Mouse (Mus musculus) midbrain, embryonic 15.5 days (tissue): ENCODE results near the gene Olfr49. TPM values are rescaled to one million over a fixed set of nuclear protein-coding genes. Genes with fewer than 3 reads are reported as not detected.

Source experiments
- ATAC-seq: fragments of 200-750 bp; cut with Nextera tagmentation; replicated peaks from 2 replicates; pipeline ENCODE4 v1.8.0; 2017; ENCODE audit warnings: moderate TSS enrichment
- H3K27ac ChIP-seq: fragments of 300-500 bp; sonication (generic); 2 replicates; pipeline ENCODE4 v1.5.1; 2015; ENCODE audit warnings: mild to moderate bottlenecking, inconsistent platforms
- H3K27me3 ChIP-seq: fragments of 300-500 bp; sonication (generic); replicated peaks from 2 replicates; pipeline ENCODE4 v1.6.1; 2015; ENCODE audit warnings: inconsistent platforms
- H3K36me3 ChIP-seq: fragments of 300-500 bp; sonication (generic); replicated peaks from 2 replicates; pipeline ENCODE4 v1.6.1; 2015; ENCODE audit warnings: inconsistent platforms
- H3K4me1 ChIP-seq: fragments of 300-500 bp; sonication (generic); 2 replicates; pipeline ENCODE4 v1.6.1; 2015; ENCODE audit warnings: inconsistent platforms
- H3K4me2 ChIP-seq: fragments of 300-500 bp; sonication (generic); 2 replicates; pipeline ENCODE4 v1.6.1; 2015; ENCODE audit warnings: inconsistent platforms, mild to moderate bottlenecking, moderate library complexity
- H3K4me3 ChIP-seq: fragments of 300-500 bp; sonication (generic); 2 replicates; pipeline ENCODE4 v1.5.1; 2015; ENCODE audit warnings: mild to moderate bottlenecking, inconsistent platforms
- H3K9ac ChIP-seq: fragments of 300-500 bp; sonication (generic); 2 replicates; pipeline ENCODE4 v1.6.1; 2015; ENCODE audit warnings: mild to moderate bottlenecking, inconsistent platforms
- H3K9me3 ChIP-seq: fragments of 300-500 bp; sonication (generic); 2 replicates; pipeline ENCODE4 v1.6.1; 2016; ENCODE audit warnings: inconsistent platforms
- WGBS: fragments of 180-500 bp; shearing (Covaris S2); methylation state at CpG from one replicate; pipeline ENCODE4 v1.1.7; 2015; ENCODE audit warnings: mixed read lengths; 5-methylcytosine and 5-hydroxymethylcytosine counted together
- polyA plus RNA-seq: library from polyadenylated mRNA; unstranded; fragments of >200 nt; fragmentation: Nextera tagmentation; extraction: Ambion mirVana; gene quantifications from 2 replicates; pipeline ENCODE4 v1.2.1, GENCODE M21; 2015

Olfr49 gene
- polyA plus RNA-seq = not detected in 2 replicates

- Histone ChIP-seq H3K4me3 (no peak within 1 kb of the TSS), H3K9ac (no peak within 1 kb of the TSS), H3K4me1 (no peaks in the 10 kb centered on the region), H3K36me3 (no peaks in the 10 kb centered on the region), H3K27me3 (no peaks in the 10 kb centered on the region), H3K9me3 (no peaks in the 10 kb centered on the region), H3K4me2 (no peak within 1 kb of the TSS), H3K27ac (no peak within 1 kb of the TSS)
- ATAC-seq = no peak
- WGBS = 73% methylated on average over 1 of the region's 1 CpGs
Observed at GRCm38 (mm10) chr14:54284839-54285238, at the start of gene Olfr49. Olfr49 (minus strand) TSS chr14:54284939.

- Histone ChIP-seq H3K4me3 (no peak overlapping the region), H3K9ac (no peak overlapping the region), H3K27me3 (no peaks in the 10 kb centered on the region), H3K36me3 (no peaks in the 10 kb centered on the region), H3K4me1 (no peaks in the 10 kb centered on the region), H3K4me2 (no peak overlapping the region), H3K27ac (no peak overlapping the region), H3K9me3 (no peaks in the 10 kb centered on the region)
- 78% methylated on average over 8 of the region's 8 CpGs for WGBS
- ATAC-seq = no peak
Observed at GRCm38 (mm10) chr14:54333452-54334189, 48.9 kb upstream of the Olfr49 start.

- Histone ChIP-seq H3K4me2 (no peak overlapping the region), H3K4me1 (no peaks in the 10 kb centered on the region), H3K9me3 (no peaks in the 10 kb centered on the region), H3K9ac (no peak overlapping the region), H3K27me3 (no peaks in the 10 kb centered on the region), H3K27ac (peak overlapping the region; percentile 28; the same call in 1 of the 2 replicates), H3K36me3 (no peaks in the 10 kb centered on the region), H3K4me3 (no peak overlapping the region)
- 39% methylated on average over 5 of the region's 5 CpGs for WGBS
- ATAC-seq = no peak
Observed at GRCm38 (mm10) chr14:54332176-54333074, 47.7 kb upstream of the Olfr49 start.

GRCm38 (mm10) chr14:54331178-54331577 is 46.4 kb upstream of the Olfr49 start:
- 82% methylated on average over 1 of the region's 1 CpGs for WGBS

GRCm38 (mm10) chr14:54329201-54329600 is 44.5 kb upstream of the Olfr49 start:
- H3K27me3 ChIP-seq = no peaks in the 10 kb centered on the region
- no peak overlapping the region for H3K9ac ChIP-seq
- ATAC-seq = no peak
- no peak overlapping the region for H3K27ac ChIP-seq
- H3K9me3 ChIP-seq = no peaks in the 10 kb centered on the region
- H3K4me3 ChIP-seq = no peak overlapping the region
- H3K4me2 ChIP-seq = no peak overlapping the region
- H3K4me1 ChIP-seq = no peaks in the 10 kb centered on the region
- H3K36me3 ChIP-seq = no peaks in the 10 kb centered on the region
- WGBS = 59% methylated on average over 9 of the region's 9 CpGs

More at GRCm38 (mm10) chr14:54331178-54331577, 46.4 kb upstream of the Olfr49 start:
- no peak overlapping the region for H3K4me3 ChIP-seq
- no peaks in the 10 kb centered on the region for H3K4me1 ChIP-seq
- H3K9ac ChIP-seq = no peak overlapping the region
- no peaks in the 10 kb centered on the region for H3K9me3 ChIP-seq
- H3K27ac ChIP-seq = no peak overlapping the region
- no peak overlapping the region for H3K4me2 ChIP-seq
- H3K27me3 ChIP-seq = no peaks in the 10 kb centered on the region
- ATAC-seq = no peak
- H3K36me3 ChIP-seq = no peaks in the 10 kb centered on the region

- WGBS = 83% methylated on average over 2 of the region's 2 CpGs
Observed at GRCm38 (mm10) chr14:54328548-54328947, 43.8 kb upstream of the Olfr49 start.

GRCm38 (mm10) chr14:54324486-54324885 is 39.7 kb upstream of the Olfr49 start:
- 82% methylated on average over 5 of the region's 5 CpGs for WGBS
- Histone ChIP-seq H3K36me3 (no peaks in the 10 kb centered on the region), H3K27me3 (no peaks in the 10 kb centered on the region), H3K4me2 (no peak overlapping the region), H3K9ac (no peak overlapping the region), H3K9me3 (no peaks in the 10 kb centered on the region), H3K4me3 (no peak overlapping the region), H3K27ac (no peak overlapping the region), H3K4me1 (no peaks in the 10 kb centered on the region)
- ATAC-seq = no peak

More at GRCm38 (mm10) chr14:54328548-54328947, 43.8 kb upstream of the Olfr49 start:
- ATAC-seq = no peak
- Histone ChIP-seq H3K27ac (no peak overlapping the region), H3K9ac (no peak overlapping the region), H3K4me1 (no peaks in the 10 kb centered on the region), H3K4me3 (no peak overlapping the region), H3K9me3 (no peaks in the 10 kb centered on the region), H3K4me2 (no peak overlapping the region), H3K27me3 (no peaks in the 10 kb centered on the region), H3K36me3 (no peaks in the 10 kb centered on the region)

- Histone ChIP-seq H3K4me1 (no peaks in the 10 kb centered on the region), H3K27ac (no peak overlapping the region), H3K4me2 (no peak overlapping the region), H3K36me3 (no peaks in the 10 kb centered on the region), H3K9me3 (no peaks in the 10 kb centered on the region), H3K27me3 (no peaks in the 10 kb centered on the region), H3K9ac (no peak overlapping the region), H3K4me3 (no peak overlapping the region)
- ATAC-seq = no peak
- 62% methylated on average over 18 of the region's 18 CpGs for WGBS
Observed at GRCm38 (mm10) chr14:54321556-54322376, 37.0 kb upstream of the Olfr49 start.

- WGBS = 19% methylated on average over 3 of the region's 3 CpGs
- no peak; the same call in 1 of the 2 replicates for ATAC-seq
- no peak overlapping the region for H3K27ac ChIP-seq
- H3K4me3 ChIP-seq = no peak overlapping the region
- H3K27me3 ChIP-seq = no peaks in the 10 kb centered on the region
- H3K9ac ChIP-seq = no peak overlapping the region
- no peaks in the 10 kb centered on the region for H3K9me3 ChIP-seq
- no peaks in the 10 kb centered on the region for H3K4me1 ChIP-seq
- H3K36me3 ChIP-seq = no peaks in the 10 kb centered on the region
- H3K4me2 ChIP-seq = no peak overlapping the region
Observed at GRCm38 (mm10) chr14:54311763-54312162, 27.0 kb upstream of the Olfr49 start.

- H3K9ac ChIP-seq = no peak overlapping the region
- H3K27me3 ChIP-seq = no peaks in the 10 kb centered on the region
- H3K4me3 ChIP-seq = no peak overlapping the region
- H3K36me3 ChIP-seq = no peaks in the 10 kb centered on the region
- H3K4me1 ChIP-seq = no peaks in the 10 kb centered on the region
- H3K4me2 ChIP-seq = no peak overlapping the region
- H3K27ac ChIP-seq = no peak overlapping the region
- H3K9me3 ChIP-seq = no peaks in the 10 kb centered on the region
- no peak for ATAC-seq
- WGBS = 92% methylated on average over 3 of the region's 3 CpGs
Observed at GRCm38 (mm10) chr14:54300676-54301075, 15.9 kb upstream of the Olfr49 start.

- H3K4me2 ChIP-seq = no peak overlapping the region
- WGBS = 86% methylated on average over 5 of the region's 5 CpGs
- no peak for ATAC-seq
- no peaks in the 10 kb centered on the region for H3K27me3 ChIP-seq
- H3K4me3 ChIP-seq = no peak overlapping the region
- no peak overlapping the region for H3K9ac ChIP-seq
- no peaks in the 10 kb centered on the region for H3K9me3 ChIP-seq
- no peaks in the 10 kb centered on the region for H3K4me1 ChIP-seq
- H3K27ac ChIP-seq = no peak overlapping the region
- no peaks in the 10 kb centered on the region for H3K36me3 ChIP-seq
Observed at GRCm38 (mm10) chr14:54300136-54300535, 15.4 kb upstream of the Olfr49 start.

GRCm38 (mm10) chr14:54276446-54276845 is 8.3 kb downstream of the Olfr49 start:
- H3K36me3 ChIP-seq = no peaks in the 10 kb centered on the region
- no peaks in the 10 kb centered on the region for H3K9me3 ChIP-seq
- WGBS = 75% methylated on average over 2 of the region's 2 CpGs
- H3K4me2 ChIP-seq = no peak overlapping the region
- H3K9ac ChIP-seq = no peak overlapping the region
- ATAC-seq = no peak
- no peaks in the 10 kb centered on the region for H3K27me3 ChIP-seq
- H3K4me1 ChIP-seq = no peaks in the 10 kb centered on the region
- H3K4me3 ChIP-seq = no peak overlapping the region
- H3K27ac ChIP-seq = no peak overlapping the region
